24 mouse cellular contexts compared by ENCODE assay signal in the genomic region with DNA sequence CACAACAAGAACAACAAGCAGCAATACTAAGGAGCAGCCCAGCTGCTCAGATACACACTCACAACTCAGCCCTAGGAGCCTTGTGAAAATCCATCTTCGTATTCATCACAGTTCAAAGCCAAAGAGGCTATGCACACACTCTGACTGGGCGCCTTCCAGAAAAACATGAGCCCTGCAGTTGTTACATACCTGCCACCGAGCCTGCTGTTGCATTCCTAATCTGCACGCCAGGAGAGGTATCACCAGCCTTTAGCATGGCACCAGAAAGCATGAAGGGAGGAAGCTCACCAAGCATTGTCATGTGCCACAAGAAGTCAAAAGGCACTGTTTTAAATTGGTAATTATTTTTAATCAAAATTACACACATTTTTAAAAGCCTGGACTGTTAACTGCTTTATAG. TPM values are rescaled to one million over a fixed set of nuclear protein-coding genes. Genes with fewer than 3 reads are reported as not detected.
DNase-seq lines count a peak whose midpoint lies in the region; ATAC-seq and TF ChIP-seq lines count a peak whose summit lies in the region.
"Had no signal": no experiment of that assay in that cellular context is flagged by ENCODE, and none has a peak within 500 bp of the region (broad histone marks: within the 10 kb centered on the region; RNA-seq: fewer than 3 reads in every experiment).

No protein-coding gene starts in this region.

- H3K27ac ChIP-seq in kidney, postnatal 0 days: 0 out of 2 replicates have a peak overlapping the region, but pooled peaks have one; percentile 22
- no peak overlapping the region for H3K27ac ChIP-seq in kidney, embryonic 15.5 days
- H3K27ac ChIP-seq in midbrain, embryonic 16.5 days (ENCODE audit: low read length): no peak overlapping the region
- H3K27ac ChIP-seq: embryonic facial prominence, embryonic 12.5 days; embryonic facial prominence, embryonic 15.5 days; heart, embryonic 15.5 days; hindbrain, embryonic 10.5 days; hindbrain, embryonic 13.5 days had no signal

- no peak overlapping the region for H3K9ac ChIP-seq in kidney, postnatal 0 days (ENCODE audit: low read depth, low read length)
- H3K9ac ChIP-seq in kidney, embryonic 15.5 days: no peak overlapping the region
- H3K9ac ChIP-seq in midbrain, embryonic 16.5 days (ENCODE audit: low read depth, low read length): no peak overlapping the region
- H3K9ac ChIP-seq: embryonic facial prominence, embryonic 12.5 days; embryonic facial prominence, embryonic 15.5 days; forebrain, postnatal 0 days; heart, embryonic 12.5 days; heart, embryonic 15.5 days; hindbrain, embryonic 13.5 days had no signal

- 0 out of 2 replicates have a peak, but pooled peaks cover 3% of the 10 kb centered on the region for H3K4me1 ChIP-seq in kidney, postnatal 0 days (replicated peaks; ENCODE audit: insufficient read depth, low read length)
- peaks cover 3% of the 10 kb centered on the region; the same call in 1 of the 2 replicates for H3K4me1 ChIP-seq in kidney, embryonic 15.5 days
- peaks cover 11% of the 10 kb centered on the region for H3K4me1 ChIP-seq in midbrain, embryonic 16.5 days (ENCODE audit: control insufficient read depth, insufficient read depth, low read length)
- H3K4me1 ChIP-seq: embryonic facial prominence, embryonic 12.5 days; embryonic facial prominence, embryonic 15.5 days; heart, embryonic 12.5 days; heart, embryonic 15.5 days had no signal

- H3K27me3 ChIP-seq in kidney, postnatal 0 days (ENCODE audit: insufficient read depth, low read length): no peaks in the 10 kb centered on the region
- H3K27me3 ChIP-seq in kidney, embryonic 15.5 days: no peaks in the 10 kb centered on the region
- H3K27me3 ChIP-seq in midbrain, embryonic 16.5 days (ENCODE audit: control insufficient read depth, insufficient read depth, low read depth, low read length): no peaks in the 10 kb centered on the region
- H3K27me3 ChIP-seq: embryonic facial prominence, embryonic 12.5 days; embryonic facial prominence, embryonic 15.5 days; heart, embryonic 12.5 days; heart, embryonic 15.5 days; hindbrain, embryonic 13.5 days had no signal

- 68% methylated on average over 4 of the region's 4 CpGs for WGBS in kidney, postnatal 0 days
- WGBS in kidney, embryonic 15.5 days: 73% methylated on average over 4 of the region's 4 CpGs
- WGBS in midbrain, embryonic 16.5 days: 79% methylated on average over 4 of the region's 4 CpGs

- no peaks in the 10 kb centered on the region for H3K9me3 ChIP-seq in kidney, postnatal 0 days (replicated peaks; ENCODE audit: low read length)
- H3K9me3 ChIP-seq in kidney, embryonic 15.5 days (replicated peaks): no peaks in the 10 kb centered on the region
- no peaks in the 10 kb centered on the region for H3K9me3 ChIP-seq in midbrain, embryonic 16.5 days (replicated peaks; ENCODE audit: control insufficient read depth, low read length, poor library complexity, severe bottlenecking)
- H3K9me3 ChIP-seq: embryonic facial prominence, embryonic 12.5 days; embryonic facial prominence, embryonic 15.5 days; heart, embryonic 12.5 days; heart, embryonic 15.5 days; hindbrain, embryonic 10.5 days; hindbrain, embryonic 13.5 days had no signal

- no peaks in the 10 kb centered on the region for H3K36me3 ChIP-seq in kidney, postnatal 0 days (ENCODE audit: insufficient read depth, low read length)
- no peaks in the 10 kb centered on the region for H3K36me3 ChIP-seq in kidney, embryonic 15.5 days
- H3K36me3 ChIP-seq in midbrain, embryonic 16.5 days (ENCODE audit: control insufficient read depth, insufficient read depth, low read length): no peaks in the 10 kb centered on the region
- H3K36me3 ChIP-seq: embryonic facial prominence, embryonic 12.5 days; embryonic facial prominence, embryonic 15.5 days; heart, embryonic 12.5 days; heart, embryonic 15.5 days; hindbrain, embryonic 10.5 days; hindbrain, embryonic 13.5 days had no signal

- ATAC-seq in kidney, postnatal 0 days (replicated peaks; ENCODE audit: low FRiP score, low read depth): no peak
- no peak for ATAC-seq in kidney, embryonic 15.5 days (replicated peaks; ENCODE audit: low FRiP score)
- ATAC-seq in midbrain, embryonic 16.5 days: no peak
- ATAC-seq: CD4-positive, CD25-positive, alpha-beta regulatory T cell, adult 4 months; forebrain, postnatal 0 days had no signal

- peak overlapping the region; percentile 26 for H3K4me2 ChIP-seq in kidney, postnatal 0 days (ENCODE audit: low read length)
- no peak overlapping the region for H3K4me2 ChIP-seq in kidney, embryonic 15.5 days
- H3K4me2 ChIP-seq in midbrain, embryonic 16.5 days (ENCODE audit: low read length): no peak overlapping the region
- H3K4me2 ChIP-seq: embryonic facial prominence, embryonic 12.5 days; embryonic facial prominence, embryonic 15.5 days; heart, embryonic 12.5 days; heart, embryonic 15.5 days; hindbrain, embryonic 13.5 days had no signal

- peak; percentile 40 for DNase-seq in kidney, adult 18-20 months
- no peak for DNase-seq in kidney, adult 8-10 months
- no peak for DNase-seq in kidney, postnatal 0 days (ENCODE audit: low spot score)
- peak; percentile 34 to 65 for DNase-seq in kidney, postnatal 25 days
- DNase-seq: adrenal gland, adult 2 months; adrenal gland, postnatal 14 days; cerebellum, adult 11 months; cerebellum, adult 2 months; cerebellum, adult 9-11 months; cerebellum, postnatal 25 days; forebrain, postnatal 0 days; gastrocnemius, postnatal 25 days; heart, adult 18-20 months; heart, postnatal 10 days; heart, postnatal 36 days had no signal

- H3K4me3 ChIP-seq in kidney, postnatal 0 days (replicated peaks; ENCODE audit: low read depth, low read length): no peak overlapping the region
- no peak overlapping the region for H3K4me3 ChIP-seq in kidney, embryonic 15.5 days (replicated peaks)
- H3K4me3 ChIP-seq in midbrain, embryonic 16.5 days (ENCODE audit: low read depth, low read length): no peak overlapping the region
- H3K4me3 ChIP-seq: embryonic facial prominence, embryonic 12.5 days; embryonic facial prominence, embryonic 15.5 days; heart, embryonic 12.5 days; heart, embryonic 15.5 days; hindbrain, embryonic 10.5 days; hindbrain, embryonic 13.5 days had no signal

- peak; percentile 13; the same call in 1 of the 2 replicates for TF ChIP-seq CTCF in kidney, postnatal 0 days (IDR thresholded peaks at IDR 0.05; ENCODE audit: low read depth)

RNA-seq across cellular contexts. Expression of a gene that starts 1.1 kb away (rescaled TPM):
- 35.0 and 35.3 TPM in 2 replicates for polyA plus RNA-seq in kidney, postnatal 0 days (2015; fragmentation: Nextera tagmentation; extraction: Ambion mirVana)
- 19.0 and 20.5 TPM in 2 replicates for polyA plus RNA-seq in kidney, embryonic 15.5 days (2015; fragmentation: Nextera tagmentation; extraction: Ambion mirVana)
- 292 and 327 TPM in 2 replicates for polyA plus RNA-seq in midbrain, embryonic 16.5 days (2015; fragmentation: Nextera tagmentation; extraction: Ambion mirVana)
- polyA plus RNA-seq: CD4-positive, CD25-positive, alpha-beta regulatory T cell, adult 4 months had no signal

Comparison
In these comparisons a context has a peak if more than half of its experiments do, and no peak if none do; other contexts are left out.
1. DNase-seq: peak in kidney, adult 18-20 months (single experiment) and kidney, postnatal 25 days (2 of 2); none in kidney, adult 8-10 months (0 of 2) and kidney, postnatal 0 days (single experiment).